Mouse (Mus musculus) cerebellum, adult 18-20 months (tissue): ENCODE measurements around the gene Smok2b.
"Not testable (repeated sequence)": the region's sequence is repeated elsewhere in the genome, so short reads cannot be mapped to it uniquely, and the experiment has no call there.

Experiments
- DNase-seq, 2 experiments: peaks; one replicate each; pipeline ENCODE4 v3.0.0; 2021

The Smok2b gene

DNA sequence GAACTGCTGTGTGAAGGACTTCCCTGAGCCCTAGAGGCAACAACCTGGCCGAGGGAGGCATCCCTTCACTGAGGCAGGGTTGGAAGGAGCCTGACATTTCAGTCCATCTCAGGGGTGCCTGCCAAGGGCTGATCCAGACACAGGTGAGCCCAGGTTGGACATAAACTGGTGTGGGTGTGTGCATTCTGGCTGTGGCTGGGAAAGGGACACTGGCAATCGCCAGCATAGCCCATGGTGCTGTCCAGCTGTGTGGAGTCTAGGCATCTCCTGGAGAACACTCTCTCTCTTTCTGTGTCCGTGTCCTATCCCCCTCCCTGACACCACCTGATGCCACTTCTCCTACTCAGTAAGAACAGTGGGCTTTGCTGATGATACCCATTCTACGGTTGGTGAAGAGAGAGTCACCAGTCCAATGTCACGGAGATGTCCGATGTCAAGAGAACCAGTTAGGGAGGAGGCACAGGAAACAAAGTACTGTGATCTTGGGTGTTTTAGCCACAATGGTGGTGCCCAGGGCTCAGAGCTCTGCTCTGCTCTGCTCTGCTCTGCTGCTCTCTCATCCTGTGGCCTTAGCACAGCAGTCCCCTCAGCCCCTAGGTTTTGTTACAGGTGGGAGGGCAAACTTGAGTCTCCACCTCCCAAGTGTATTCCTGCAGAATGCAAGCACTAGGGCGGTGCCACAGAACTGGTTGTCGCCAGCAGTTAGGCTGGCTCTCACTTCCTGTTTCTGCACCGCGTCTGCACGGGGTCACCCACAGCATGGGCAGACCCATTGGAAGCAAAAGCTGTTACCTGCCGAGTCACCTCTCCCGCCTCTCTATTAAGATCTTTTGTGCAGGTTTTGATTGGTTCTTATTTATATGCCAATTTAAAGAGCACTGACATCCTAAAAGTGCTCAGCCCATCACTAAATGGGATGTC is 11.0 kb downstream of the Smok2b start:
- DNase-seq, result not testable (repeated sequence)

GRCm38 (mm10) chr17:13254786-13255185 is 24.7 kb downstream of the Smok2b start:
- not testable (repeated sequence) for DNase-seq
